In the genomic region with DNA sequence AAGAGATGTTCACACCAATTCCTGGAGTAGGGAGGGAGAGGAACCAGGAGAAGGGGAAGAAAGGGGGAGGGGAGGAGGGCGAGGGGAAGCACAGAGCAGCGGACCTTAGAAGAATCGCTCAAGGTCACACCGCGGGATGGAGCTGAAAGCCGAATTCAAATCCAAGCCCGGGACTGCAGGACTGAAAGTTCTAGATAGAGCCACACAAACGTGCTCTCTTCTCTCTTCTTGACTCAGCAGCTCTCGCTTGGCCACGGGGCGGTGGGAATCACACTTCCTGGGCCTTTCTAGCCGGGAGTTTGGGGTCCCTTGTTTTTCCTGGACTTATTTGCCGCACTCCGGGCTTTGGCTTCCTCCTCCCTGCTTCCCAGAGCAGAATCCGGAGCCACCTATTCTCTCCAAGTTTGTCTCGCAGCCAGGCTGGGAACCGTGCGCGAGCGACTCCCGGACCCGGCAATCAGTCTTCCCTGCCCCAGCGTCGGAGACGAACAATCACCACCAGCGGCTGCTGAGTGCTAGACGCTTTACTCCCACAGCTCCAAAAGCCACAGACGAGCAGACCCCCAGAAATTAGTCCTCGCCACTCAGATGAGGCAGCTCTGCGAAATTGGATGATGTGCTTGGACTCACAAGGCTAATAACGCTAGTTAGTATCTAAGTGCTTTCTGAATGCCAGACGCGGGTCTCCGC, we compare ENCODE assay signal across 8 mouse cellular contexts. TPM values are rescaled to one million over a fixed set of nuclear protein-coding genes. Genes with fewer than 3 reads are reported as not detected.
DNase-seq lines count a peak whose midpoint lies in the region; ATAC-seq and TF ChIP-seq lines count a peak whose summit lies in the region.

No protein-coding gene starts in this region.

- TF ChIP-seq EP300 in liver, postnatal 0 days (IDR thresholded peaks at IDR 0.05; ENCODE audit: low read depth), result no peak

- H3K4me1 ChIP-seq in embryonic facial prominence, embryonic 15.5 days, result peaks cover 38% of the 10 kb centered on the region
- H3K4me1 ChIP-seq in intestine, embryonic 14.5 days (replicated peaks; ENCODE audit: control insufficient read depth, insufficient read depth, low read length), result peaks cover 36% of the 10 kb centered on the region
- H3K4me1 ChIP-seq in liver, postnatal 0 days (ENCODE audit: insufficient read depth), result peaks cover 12% of the 10 kb centered on the region

- peak overlapping the region; percentile 40; the same call in 1 of the 2 replicates for H3K9ac ChIP-seq in embryonic facial prominence, embryonic 15.5 days
- H3K9ac ChIP-seq in intestine, embryonic 14.5 days (ENCODE audit: low read length), result peak overlapping the region; percentile 94
- no peak overlapping the region; the same call in 1 of the 2 replicates for H3K9ac ChIP-seq in liver, postnatal 0 days (replicated peaks)

- no peak for TF ChIP-seq CTCF in layer of hippocampus, adult 2 months (conservative IDR thresholded peaks at IDR 0.05)
- no peak for TF ChIP-seq CTCF in liver, postnatal 0 days (IDR thresholded peaks at IDR 0.05; ENCODE audit: low read depth)

- DNase-seq in layer of hippocampus, adult 2 months (ENCODE audit: low spot score in 2 of 2), result no peak
- DNase-seq in layer of hippocampus, adult 9-10 months (ENCODE audit: low spot score), result no peak
- peak; percentile 52 for DNase-seq in ZHBTc4 (ENCODE audit: low read depth, low spot score)
- DNase-seq in intestine, embryonic 14.5 days (ENCODE audit: low spot score), result peak; percentile 79
- DNase-seq in liver, postnatal 0 days, result no peak
- peak; percentile 58 for DNase-seq in testis, postnatal 10 days (ENCODE audit: low spot score)

- no peaks in the 10 kb centered on the region for H3K36me3 ChIP-seq in embryonic facial prominence, embryonic 15.5 days
- no peaks in the 10 kb centered on the region for H3K36me3 ChIP-seq in intestine, embryonic 14.5 days (ENCODE audit: control insufficient read depth, insufficient read depth, low read length)
- H3K36me3 ChIP-seq in liver, postnatal 0 days (replicated peaks; ENCODE audit: insufficient read depth, low read length), result no peaks in the 10 kb centered on the region

- peaks cover 27% of the 10 kb centered on the region for H3K27me3 ChIP-seq in embryonic facial prominence, embryonic 15.5 days
- 0 out of 2 replicates have a peak, but pooled peaks cover 7% of the 10 kb centered on the region for H3K27me3 ChIP-seq in intestine, embryonic 14.5 days (replicated peaks; ENCODE audit: control insufficient read depth, insufficient read depth, low read length)
- peaks cover 42% of the 10 kb centered on the region for H3K27me3 ChIP-seq in liver, postnatal 0 days (ENCODE audit: insufficient read depth, low read length)

- under 1% methylated on average over 34 of the region's 34 CpGs for WGBS in embryonic facial prominence, embryonic 15.5 days
- under 1% methylated on average over 34 of the region's 34 CpGs for WGBS in intestine, embryonic 14.5 days
- WGBS in liver, postnatal 0 days (ENCODE audit: insufficient replicate concordance), result 2% methylated on average over 34 of the region's 34 CpGs

- H3K27ac ChIP-seq in layer of hippocampus, adult 2 months, result peak overlapping the region; percentile 82; the same call in 1 of the 2 replicates
- no peak overlapping the region for H3K27ac ChIP-seq in embryonic facial prominence, embryonic 15.5 days (replicated peaks)
- H3K27ac ChIP-seq in intestine, embryonic 14.5 days (ENCODE audit: low read depth), result peak overlapping the region; percentile 96
- H3K27ac ChIP-seq in liver, postnatal 0 days (ENCODE audit: low read depth), result no peak overlapping the region

- H3K9me3 ChIP-seq in embryonic facial prominence, embryonic 15.5 days (replicated peaks), result no peaks in the 10 kb centered on the region
- no peaks in the 10 kb centered on the region for H3K9me3 ChIP-seq in intestine, embryonic 14.5 days (ENCODE audit: control insufficient read depth, low read length)
- H3K9me3 ChIP-seq in liver, postnatal 0 days (ENCODE audit: low read length), result no peaks in the 10 kb centered on the region

- no peak for ATAC-seq in embryonic facial prominence, embryonic 15.5 days (ENCODE audit: insufficient number of reproducible peaks, low FRiP score, low TSS enrichment, low read depth)
- no peak for ATAC-seq in intestine, embryonic 14.5 days (replicated peaks; ENCODE audit: low FRiP score, low TSS enrichment, low read depth)
- ATAC-seq in liver, postnatal 0 days, result no peak
- ATAC-seq in megakaryocyte-erythroid progenitor cell, adult 5-6 weeks (replicated peaks; ENCODE audit: low FRiP score, low TSS enrichment, poor library complexity, severe bottlenecking), result no peak

- peak overlapping the region; percentile 70 for H3K4me3 ChIP-seq in layer of hippocampus, adult 2 months
- peak overlapping the region; percentile 67 for H3K4me3 ChIP-seq in embryonic facial prominence, embryonic 15.5 days (replicated peaks)
- peak overlapping the region; percentile 67 for H3K4me3 ChIP-seq in intestine, embryonic 14.5 days (ENCODE audit: low read depth, low read length)
- peak overlapping the region; percentile 52 for H3K4me3 ChIP-seq in liver, postnatal 0 days (ENCODE audit: low read depth, low read length)

- H3K4me2 ChIP-seq in embryonic facial prominence, embryonic 15.5 days (replicated peaks), result peak overlapping the region; percentile 100
- H3K4me2 ChIP-seq in intestine, embryonic 14.5 days (ENCODE audit: low read length), result peak overlapping the region; percentile 69
- H3K4me2 ChIP-seq in liver, postnatal 0 days (ENCODE audit: low read depth, low read length), result peak overlapping the region; percentile 84

RNA-seq across cellular contexts. Expression of a gene that starts 1.4 kb away (rescaled TPM):
- total RNA-seq in layer of hippocampus, adult 2 months (2021), result 1 to 10 TPM; 4.9 to 5.1 TPM
- 11.4 and 15.4 TPM in 2 replicates for polyA plus RNA-seq in embryonic facial prominence, embryonic 15.5 days (2015; fragmentation: Nextera tagmentation; extraction: Ambion mirVana)
- polyA plus RNA-seq in intestine, embryonic 14.5 days (2014; fragmentation: Nextera tagmentation; extraction: Ambion mirVana), result 28.3 and 33.2 TPM in 2 replicates
- 0.99 and 1.0 TPM in 2 replicates for polyA plus RNA-seq in liver, postnatal 0 days (2015; fragmentation: Nextera tagmentation; extraction: Ambion mirVana)
- total RNA-seq in megakaryocyte-erythroid progenitor cell, adult 5-6 weeks (2014; fragmentation: Nextera tagmentation), result not detected in 2 replicates
- not detected in 2 replicates for total RNA-seq in megakaryocyte-erythroid progenitor cell, adult 5-6 weeks (2017)

Comparison
In these comparisons a context has a peak if more than half of its experiments do, and no peak if none do; other contexts are left out.
1. DNase-seq: peak in ZHBTc4 (single experiment), intestine, embryonic 14.5 days (single experiment) and testis, postnatal 10 days (single experiment); none in layer of hippocampus, adult 2 months (0 of 2), layer of hippocampus, adult 9-10 months (single experiment) and liver, postnatal 0 days (single experiment).
2. H3K27ac ChIP-seq: peak in layer of hippocampus, adult 2 months (single experiment) and intestine, embryonic 14.5 days (single experiment); none in embryonic facial prominence, embryonic 15.5 days (single experiment) and liver, postnatal 0 days (single experiment).
3. Peak in every context shown above with its lines, with median percentiles within 50 percentile points of each other: H3K4me3 ChIP-seq and H3K4me2 ChIP-seq.